Mouse (Mus musculus): ENCODE measurements around the gene Ascc1.

GRCm38 (mm10) chr10:59971813-59972212 is 30.8 kb upstream of the Ascc1 start:
- TF ChIP-seq POLR2A (IDR thresholded peaks at IDR 0.05; ENCODE audit: control insufficient read depth, extremely low read depth, insufficient read depth, low read length, poor library complexity) (no peak), CTCF (IDR thresholded peaks at IDR 0.05; ENCODE audit: borderline replicate concordance, control insufficient read depth, extremely low read depth, insufficient read depth, low read length, poor library complexity) (no peak)

All from thymus, adult 2 months (tissue).